Mouse (Mus musculus) Muller cell, postnatal 12 days (primary cell): Measurements from ENCODE around the gene Yeats2.

Experiments
- DNase-seq: peaks from one replicate; pipeline ENCODE4 v3.0.0-alpha.2; 2015; ENCODE audit errors: inconsistent ontology term

The Yeats2 gene

GRCm38 (mm10) chr16:20191161-20191882 is 50.5 kb downstream of the Yeats2 start:
- no peak for DNase-seq

DNA sequence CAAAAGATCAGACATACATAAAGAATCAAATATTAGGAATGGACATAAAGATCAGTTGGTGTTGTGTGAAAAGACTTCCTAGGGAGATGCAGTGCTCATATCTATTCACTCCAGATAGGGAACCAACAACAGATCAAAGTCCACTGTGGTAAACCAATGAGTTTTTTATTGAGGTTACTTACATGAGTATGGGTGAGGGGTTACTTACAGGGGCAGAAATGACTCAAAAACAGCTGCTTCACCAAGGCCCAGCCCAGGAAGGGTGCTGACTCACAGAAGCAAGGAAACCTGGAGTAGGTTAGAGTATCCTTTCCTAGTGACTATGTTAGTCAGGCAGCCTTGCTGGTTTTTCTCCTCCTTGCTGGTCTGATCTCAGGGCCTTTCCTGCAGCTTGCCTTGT is 51.2 kb downstream of the Yeats2 start:
- no peak for DNase-seq

DNA sequence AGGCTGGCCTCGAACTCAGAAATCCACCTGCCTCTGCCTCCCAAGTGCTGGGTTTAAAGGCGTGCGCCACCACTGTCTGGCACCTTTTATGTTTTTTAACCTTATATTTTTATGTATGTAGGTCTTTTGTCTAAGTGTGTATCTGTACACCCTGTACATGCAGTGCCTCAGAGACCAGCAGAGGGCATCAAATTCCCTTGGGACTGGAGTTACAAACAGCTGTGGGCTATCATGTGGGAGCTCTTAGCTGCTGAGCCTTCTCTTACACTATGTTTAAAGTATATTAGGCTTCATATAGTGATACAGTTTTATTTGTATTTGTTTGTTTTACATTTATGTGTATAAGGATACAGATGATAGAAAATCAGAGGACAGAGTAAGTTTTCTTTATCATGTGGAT is 54.7 kb downstream of the Yeats2 start:
- no peak for DNase-seq

DNA sequence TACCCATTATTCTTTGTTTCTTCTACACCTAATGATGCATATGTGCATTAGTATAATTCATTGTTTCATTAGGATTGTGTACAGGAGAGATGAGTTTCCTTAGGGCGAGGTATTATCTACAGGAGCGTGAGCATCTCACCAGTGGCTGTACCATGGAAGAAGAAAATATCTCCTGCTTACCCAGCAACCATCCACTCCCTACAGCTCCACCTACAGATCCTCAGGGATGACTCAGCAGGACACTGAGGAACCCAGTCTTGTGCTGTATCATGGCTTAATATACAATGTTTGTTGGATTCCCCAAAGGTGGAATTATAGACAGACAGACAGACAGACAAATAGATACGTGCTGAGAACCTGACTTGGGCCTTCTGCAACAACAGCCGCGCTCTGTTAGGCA is 56.1 kb downstream of the Yeats2 start:
- no peak for DNase-seq

DNA sequence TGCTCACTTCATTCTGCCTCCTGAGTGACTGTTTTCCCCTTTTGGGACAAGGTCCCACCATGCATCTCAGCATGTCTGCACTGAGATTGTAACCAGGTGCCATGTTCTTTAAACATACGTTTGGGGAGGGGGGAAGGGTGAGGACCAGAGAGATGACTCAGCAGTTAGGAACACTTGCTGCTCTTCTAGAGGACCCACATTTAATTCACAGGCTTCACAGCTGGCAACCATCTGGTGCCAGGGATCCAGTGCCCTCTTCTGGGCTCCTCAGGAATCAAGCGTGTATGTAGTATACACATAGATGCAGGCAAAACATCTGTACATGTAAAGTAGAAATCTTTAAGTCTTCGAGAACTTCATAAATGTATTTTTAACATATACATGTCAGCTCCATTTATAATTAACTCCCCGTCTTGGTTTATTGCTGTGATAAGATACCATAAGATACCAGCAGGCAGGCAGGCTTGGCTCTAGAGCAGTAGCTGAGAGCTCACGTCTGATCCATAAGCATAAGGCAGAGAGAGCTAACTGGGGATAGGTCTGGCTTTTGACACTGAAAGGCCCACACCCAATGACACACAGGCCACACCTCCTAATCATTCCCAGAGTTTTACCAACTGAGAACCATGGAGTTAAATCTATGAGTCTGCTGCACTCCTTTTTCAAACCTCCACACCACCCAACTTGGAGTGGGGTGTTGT is 58.8 kb downstream of the Yeats2 start:
- DNase-seq, result no peak

DNA sequence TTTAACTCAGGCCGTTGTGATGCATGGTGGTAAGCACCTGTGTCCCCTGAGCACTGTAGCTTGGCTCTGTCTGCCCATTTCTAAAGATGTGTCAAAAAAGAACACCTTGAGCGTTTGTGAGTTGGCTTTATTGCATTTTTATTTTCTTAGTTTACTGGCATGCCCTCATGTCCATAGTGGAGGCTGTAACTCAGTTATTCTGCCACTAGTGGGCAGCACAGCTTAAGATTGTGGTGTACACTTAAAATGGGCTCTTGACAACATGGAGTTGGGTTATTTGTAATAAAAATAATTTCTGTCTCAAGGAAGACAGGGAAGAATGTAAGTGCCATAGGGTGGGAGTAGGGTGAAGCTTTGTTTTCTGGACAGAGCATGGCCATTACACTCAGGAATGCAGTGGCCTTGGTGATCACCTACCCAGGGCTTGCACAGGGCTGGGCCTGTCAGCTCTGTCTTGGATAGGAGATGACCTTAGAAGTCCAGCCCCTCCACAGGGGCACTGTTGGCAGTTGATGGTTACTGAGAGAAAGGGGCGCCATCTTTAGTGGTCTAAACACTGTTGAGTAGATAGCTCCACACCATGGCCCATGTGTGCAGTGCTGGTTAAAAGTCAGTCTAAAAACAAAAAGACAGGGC is 72.8 kb downstream of the Yeats2 start:
- DNase-seq, result peak; percentile 7

DNA sequence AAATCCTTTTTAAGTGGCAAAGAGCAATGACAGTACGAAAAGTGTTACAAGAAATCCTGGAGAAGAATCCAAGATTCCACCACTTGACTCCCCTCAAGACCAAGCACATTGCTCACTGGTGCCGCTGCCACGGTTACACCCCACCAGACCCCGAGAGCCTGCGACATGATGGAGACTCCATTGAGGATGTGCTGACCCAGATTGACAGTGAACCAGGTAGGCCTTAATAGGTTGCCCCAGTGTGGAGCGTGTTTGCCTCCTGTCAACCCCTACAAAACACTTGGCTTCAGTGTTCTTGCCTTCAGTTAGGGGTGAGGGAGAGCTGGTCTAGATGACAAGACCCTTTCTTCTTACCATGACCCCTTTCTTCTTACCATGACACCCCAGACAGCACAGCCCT is 81.9 kb downstream of the Yeats2 start:
- no peak for DNase-seq

GRCm38 (mm10) chr16:20226676-20227075 is 85.8 kb downstream of the Yeats2 start:
- DNase-seq, result no peak

DNA sequence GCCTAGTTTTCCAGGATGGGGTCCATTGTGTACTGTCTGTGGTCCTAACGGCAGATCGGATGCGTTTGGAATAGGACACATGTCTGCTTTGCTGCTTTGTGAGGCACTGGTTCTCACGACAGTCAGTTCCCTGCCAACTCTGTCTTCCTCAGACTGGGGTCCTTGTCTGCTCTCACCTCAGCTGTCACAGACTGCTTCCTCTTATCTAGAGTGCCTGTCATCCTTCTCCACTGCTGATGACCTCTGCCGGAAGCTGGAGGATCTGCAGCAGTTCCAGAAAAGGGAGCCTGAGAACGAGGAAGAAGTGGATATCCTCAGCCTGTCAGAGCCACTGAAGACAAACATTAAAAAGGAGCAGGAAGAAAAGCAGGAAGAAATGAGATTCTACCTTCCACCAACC is 86.6 kb downstream of the Yeats2 start:
- no peak for DNase-seq

DNA sequence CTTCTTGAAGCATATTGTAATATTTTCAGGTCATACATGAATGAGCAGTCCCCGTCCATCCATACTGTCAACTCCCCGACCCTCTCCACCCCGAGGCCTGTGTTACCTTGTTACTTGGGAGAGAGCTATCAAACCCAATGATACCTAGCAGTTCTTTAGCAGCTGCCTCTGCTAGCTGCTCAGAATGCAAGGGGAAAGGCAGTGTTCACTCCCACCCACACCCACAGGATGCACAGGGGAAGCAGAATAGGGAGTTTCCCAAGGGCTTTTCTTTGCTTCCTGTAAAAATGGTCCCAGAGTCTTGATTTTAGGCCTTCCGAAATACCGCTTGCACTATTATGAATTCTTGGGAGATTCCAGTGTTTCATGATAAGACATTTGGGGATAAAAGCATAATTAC is 87.3 kb downstream of the Yeats2 start:
- DNase-seq, result no peak

GRCm38 (mm10) chr16:20234406-20234805 is 93.5 kb downstream of the Yeats2 start:
- no peak for DNase-seq

DNA sequence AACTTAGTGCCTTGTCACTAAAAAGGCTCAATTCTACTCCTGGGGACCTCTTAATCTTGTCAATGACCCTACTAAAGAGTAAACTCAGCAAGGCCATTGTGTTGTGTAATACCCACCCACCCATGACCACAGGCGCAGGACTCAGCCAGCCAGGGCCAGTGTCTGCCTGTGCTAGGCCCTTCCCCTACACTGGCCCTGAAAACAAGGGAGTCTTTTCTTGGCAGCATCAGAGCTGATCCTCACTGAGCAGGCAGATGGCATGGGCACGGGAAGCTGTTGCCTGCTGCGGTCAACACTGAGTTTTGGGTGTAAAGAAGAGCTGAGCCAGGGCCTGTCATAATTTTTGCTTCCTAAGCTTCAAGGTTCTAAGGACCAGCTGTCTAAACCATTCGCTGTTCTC is 96.6 kb downstream of the Yeats2 start:
- peak; percentile 79 for DNase-seq

- no peak for DNase-seq
Measured at GRCm38 (mm10) chr16:20238646-20239045, 97.8 kb downstream of the Yeats2 start.

DNA sequence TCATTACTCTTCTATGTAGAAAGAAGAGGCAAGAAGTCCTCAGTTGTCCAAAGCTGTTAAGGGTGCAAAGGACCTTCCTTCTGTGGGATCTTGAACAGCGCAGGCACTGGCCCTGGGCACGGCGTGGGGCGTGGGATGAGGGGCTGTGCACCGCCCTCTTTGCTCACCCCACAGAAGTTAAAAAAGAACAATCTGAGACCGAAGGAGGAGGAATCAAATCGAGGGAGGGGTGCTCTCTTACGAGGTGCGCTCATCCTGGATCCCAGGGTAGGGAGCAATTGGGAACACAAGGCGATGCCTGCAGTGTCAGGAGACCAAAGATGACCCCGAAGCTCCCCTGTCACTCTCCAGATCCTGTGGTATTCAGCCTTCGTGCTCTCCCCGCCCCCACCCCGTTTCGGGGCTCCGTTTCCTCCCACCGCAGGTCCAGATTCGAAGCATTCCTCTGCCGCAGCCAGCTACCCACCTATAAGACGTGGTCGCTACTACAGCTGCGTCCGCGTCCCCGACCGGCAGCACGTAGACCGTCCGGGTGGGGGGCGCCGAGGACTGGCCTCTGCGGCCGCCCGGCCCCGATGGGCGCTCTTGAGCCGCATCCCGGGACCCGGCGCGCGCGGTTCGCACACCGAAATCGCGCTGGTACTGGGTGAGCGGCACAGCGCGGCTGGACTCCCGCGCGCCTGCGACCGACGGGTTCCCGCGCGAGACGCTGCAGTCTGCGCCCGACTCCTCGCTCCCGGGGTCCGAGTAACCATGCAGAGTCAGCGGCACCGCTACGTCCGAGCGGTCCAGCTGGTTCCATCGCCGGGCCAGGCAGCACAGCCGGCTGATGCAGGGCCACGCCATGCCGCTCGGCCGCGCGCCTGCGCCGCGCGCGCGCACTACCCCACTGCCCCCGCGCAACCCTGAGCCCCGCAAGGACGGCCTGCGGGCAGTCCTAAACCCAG is 99.9 kb downstream of the Yeats2 start, which contains the start of gene Map6d1:
Gene Map6d1, minus strand, starts transcription at position 891 of the 947 bp plus-strand sequence.
- peak; percentile 71 for DNase-seq

GRCm38 (mm10) chr16:20247103-20247502 is 106.2 kb downstream of the Yeats2 start:
- DNase-seq, result no peak

DNA sequence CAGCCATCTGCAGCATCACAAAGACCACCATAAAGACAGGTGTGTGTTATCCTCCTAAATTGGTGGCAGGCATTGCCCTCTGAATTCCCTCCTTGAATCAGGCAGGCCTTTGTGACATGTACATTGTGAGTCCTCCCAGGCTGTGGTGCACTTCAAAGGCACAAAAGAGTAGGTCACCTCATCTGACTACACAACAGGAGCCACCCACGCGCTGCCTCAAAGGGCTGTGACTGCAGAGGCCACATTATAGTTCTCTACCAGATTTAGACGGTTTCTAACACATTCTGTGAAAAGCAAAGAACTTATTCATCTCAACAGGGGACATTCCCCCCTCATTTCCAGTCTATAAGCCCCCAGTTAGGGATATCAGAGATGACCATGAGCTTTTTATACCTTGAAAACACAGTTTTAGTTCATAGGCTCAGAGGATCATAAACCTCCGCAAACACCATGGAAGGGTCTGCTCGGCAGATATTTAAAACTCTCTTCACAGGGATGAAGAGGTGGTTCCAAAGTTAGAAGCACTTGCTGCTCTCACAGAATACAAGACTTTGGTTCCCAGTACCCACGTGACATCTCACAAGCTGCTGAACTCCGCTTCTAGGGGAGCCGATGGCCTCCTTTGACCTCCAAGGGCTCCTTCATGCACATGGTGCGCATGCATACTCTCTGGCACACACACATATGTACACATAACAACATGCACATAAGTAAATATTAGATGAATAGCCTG is 107.7 kb downstream of the Yeats2 start:
- no peak for DNase-seq

GRCm38 (mm10) chr16:20257926-20258325 is 117.1 kb downstream of the Yeats2 start:
- no peak for DNase-seq

DNA sequence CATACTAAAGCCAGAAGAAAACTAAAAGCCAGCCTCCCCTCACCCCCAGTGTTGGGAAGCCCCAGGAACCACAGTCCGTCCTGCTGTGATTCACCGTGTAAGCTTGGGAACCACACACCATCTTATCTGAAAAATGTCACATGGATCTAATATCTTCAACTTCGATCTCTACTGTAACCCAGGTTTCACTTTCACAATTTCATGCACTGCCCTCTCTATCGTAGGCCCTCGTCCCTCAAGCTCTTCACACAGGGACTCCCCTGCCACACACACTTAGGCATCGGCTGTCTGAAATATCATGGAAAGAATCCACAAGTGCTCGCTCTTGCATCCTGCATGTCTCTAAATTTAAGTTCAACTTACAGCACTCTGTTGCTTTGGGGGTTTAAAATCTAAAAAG is 124.2 kb downstream of the Yeats2 start:
- DNase-seq, result no peak

- DNase-seq, result no peak
Measured at GRCm38 (mm10) chr16:20271339-20271738, 130.5 kb downstream of the Yeats2 start.

DNA sequence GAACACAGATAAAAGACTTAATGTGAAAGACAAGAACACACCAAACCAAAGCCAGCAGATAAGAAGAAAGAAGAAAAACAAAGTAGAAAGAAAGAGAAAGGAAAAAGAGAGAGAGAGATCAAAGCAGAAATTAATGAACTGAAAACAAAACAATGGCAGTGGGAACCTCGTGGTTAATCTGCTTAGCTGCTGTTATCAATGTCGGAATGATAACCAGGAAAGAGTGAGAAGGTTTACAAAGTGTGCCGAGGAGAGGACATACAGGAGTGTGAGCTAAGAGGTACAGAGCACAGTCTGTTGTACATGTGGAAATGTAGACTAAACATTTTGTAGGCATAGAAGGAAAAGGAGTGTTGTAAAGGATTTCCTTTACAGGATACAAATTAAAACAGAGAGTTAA is 132.1 kb downstream of the Yeats2 start:
- no peak for DNase-seq

DNA sequence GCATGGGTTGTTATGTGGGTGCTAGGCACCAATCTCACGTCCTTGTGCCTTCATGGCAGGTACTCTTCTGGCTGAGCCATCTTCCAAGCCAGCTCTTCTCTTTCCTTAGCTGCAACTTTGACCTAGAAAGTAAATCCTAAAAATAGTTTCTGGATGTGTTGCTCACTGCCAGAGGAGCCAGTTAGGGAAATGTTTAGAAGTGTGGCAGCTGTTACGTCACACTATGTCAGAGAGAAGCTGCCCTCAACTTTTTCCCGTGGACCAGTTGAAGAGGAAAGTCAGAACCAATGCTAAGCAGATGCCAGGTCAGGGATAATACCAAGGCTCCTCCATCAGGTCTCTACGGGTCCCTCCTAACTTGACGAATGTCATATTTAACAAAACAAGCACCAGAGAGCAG is 138.5 kb downstream of the Yeats2 start:
- no peak for DNase-seq
